Mouse (Mus musculus) G1E (cell line): ENCODE data around the gene Best1. TPM values are rescaled to one million over a fixed set of nuclear protein-coding genes. Genes with fewer than 3 reads are reported as not detected.
A peak's percentile ranks its signal among the peaks of the same experiment; 100 is the strongest.

Experiments used
- ATAC-seq: 2 replicates; pipeline ENCODE4 v1.8.0; 2016; ENCODE audit warnings: mild to moderate bottlenecking; ENCODE audit not compliant: insufficient number of reproducible peaks, poor library complexity, low FRiP score, severe bottlenecking; ENCODE audit errors: extremely low read depth
- DNase-seq: peaks from one replicate; pipeline ENCODE4 v3.0.0; 2012; ENCODE audit warnings: low spot score
- H3K27me3 ChIP-seq: 2 replicates; pipeline ENCODE4 v1.6.1; 2012; ENCODE audit warnings: mild to moderate bottlenecking, low read length, inconsistent platforms; ENCODE audit not compliant: insufficient read depth
- H3K36me3 ChIP-seq: replicated peaks from 2 replicates; pipeline ENCODE3; 2012; ENCODE audit warnings: mild to moderate bottlenecking, inconsistent platforms
- H3K4me1 ChIP-seq: 2 replicates; pipeline ENCODE4 v1.6.1; 2012; ENCODE audit warnings: low read depth, low read length, inconsistent platforms, mixed read lengths; ENCODE audit not compliant: insufficient read depth
- H3K4me3 ChIP-seq: 2 replicates; pipeline ENCODE4 v1.5.1; 2012; ENCODE audit warnings: low read depth, mild to moderate bottlenecking, inconsistent platforms, low read length, moderate library complexity, mixed read lengths
- H3K9me3 ChIP-seq: replicated peaks from 2 replicates; pipeline ENCODE4 v1.6.1; 2012; ENCODE audit warnings: inconsistent platforms
- CTCF ChIP-seq: IDR thresholded peaks from 2 replicates; pipeline ENCODE4 v1.5.1; 2012; ENCODE audit warnings: low read depth, low read length, inconsistent platforms, mixed read lengths
- GATA1 ChIP-seq: IDR thresholded peaks from 2 replicates; pipeline ENCODE4 v1.6.1; 2012; ENCODE audit warnings: borderline replicate concordance, low read length, inconsistent platforms, mixed read lengths
- GATA2 ChIP-seq: IDR thresholded peaks from 2 replicates; pipeline ENCODE4 v1.6.1; 2012; ENCODE audit warnings: low read depth, low read length, inconsistent platforms, borderline replicate concordance
- POLR2AphosphoS5 ChIP-seq: IDR thresholded peaks from 2 replicates; pipeline ENCODE4 v1.6.1; 2012; ENCODE audit warnings: low read depth, low read length, inconsistent platforms; ENCODE audit not compliant: insufficient replicate concordance
- TAL1 ChIP-seq: conservative IDR thresholded peaks from 2 replicates; pipeline ENCODE4 v1.6.1; 2012; ENCODE audit warnings: low read depth, low read length, inconsistent platforms, mixed read lengths
- polyA plus RNA-seq: library from polyadenylated mRNA; stranded (reverse); fragments of >175 nt; gene quantifications from 2 replicates; pipeline ENCODE4 v1.2.3, GENCODE M21; 2012
- total RNA-seq, 2 experiments: library from RNA; stranded (forward) in 1 of 2; stranded (reverse) in 1 of 2; fragments of 200-1000 nt in 1 of 2; fragments of >200 nt in 1 of 2; fragmentation: Nextera tagmentation in 1 of 2; gene quantifications; 2 replicates each; pipeline ENCODE4 v1.2.3; 2014 to 2017

The Best1 gene
- total and polyA plus RNA-seq, 3 experiments, result 0.03 to 0.22 TPM; not detected in 1

- Histone ChIP-seq H3K4me3 (peak overlapping the region; percentile 65; the same call in 1 of the 2 replicates), H3K4me1 (peaks cover 64% of the 10 kb centered on the region), H3K36me3 (no peaks in the 10 kb centered on the region), H3K9me3 (peaks cover 12% of the 10 kb centered on the region), H3K27me3 (no peaks in the 10 kb centered on the region)
- TF ChIP-seq TAL1 (no peak), GATA2 (no peak), POLR2AphosphoS5 (no peak), CTCF (no peak), GATA1 (no peak)
- DNase-seq (peak; percentile 42), ATAC-seq (peak; percentile 54)
Observed at GRCm38 (mm10) chr19:9954055-9954810, 47.2 kb downstream of the Best1 start.

GRCm38 (mm10) chr19:9952912-9953311 lies 48.5 kb downstream of the Best1 start:
- TF ChIP-seq GATA2 (no peak), POLR2AphosphoS5 (no peak), GATA1 (no peak), TAL1 (no peak), CTCF (no peak)
- no peak for ATAC-seq
- no peak overlapping the region for H3K4me3 ChIP-seq
- peaks cover 12% of the 10 kb centered on the region for H3K9me3 ChIP-seq
- H3K27me3 ChIP-seq, result no peaks in the 10 kb centered on the region
- H3K36me3 ChIP-seq, result no peaks in the 10 kb centered on the region
- H3K4me1 ChIP-seq, result peaks cover 53% of the 10 kb centered on the region
- DNase-seq, result no peak

GRCm38 (mm10) chr19:9952390-9952789 lies 49.0 kb downstream of the Best1 start:
- no peaks in the 10 kb centered on the region for H3K36me3 ChIP-seq
- H3K27me3 ChIP-seq, result no peaks in the 10 kb centered on the region
- peaks cover 12% of the 10 kb centered on the region for H3K9me3 ChIP-seq
- no peak overlapping the region for H3K4me3 ChIP-seq
- ATAC-seq, result no peak
- no peak for DNase-seq
- TF ChIP-seq POLR2AphosphoS5, result no peak
- TF ChIP-seq CTCF, result no peak
- TF ChIP-seq GATA2, result no peak
- no peak for TF ChIP-seq TAL1
- TF ChIP-seq GATA1, result no peak
- peaks cover 48% of the 10 kb centered on the region for H3K4me1 ChIP-seq

- ATAC-seq (no peak), DNase-seq (no peak)
- H3K36me3 ChIP-seq, result no peaks in the 10 kb centered on the region
- no peak overlapping the region for H3K4me3 ChIP-seq
- no peaks in the 10 kb centered on the region for H3K27me3 ChIP-seq
- TF ChIP-seq CTCF, result no peak
- no peak for TF ChIP-seq TAL1
- TF ChIP-seq GATA2, result no peak
- no peak for TF ChIP-seq GATA1
- no peak for TF ChIP-seq POLR2AphosphoS5
- H3K4me1 ChIP-seq, result peaks cover 36% of the 10 kb centered on the region
- peaks cover 6% of the 10 kb centered on the region; the same call in 1 of the 2 replicates for H3K9me3 ChIP-seq
Observed at GRCm38 (mm10) chr19:9946986-9947385, 54.4 kb downstream of the Best1 start.

- DNase-seq (no peak), ATAC-seq (no peak)
- Histone ChIP-seq H3K27me3 (no peaks in the 10 kb centered on the region), H3K4me3 (no peak overlapping the region), H3K36me3 (no peaks in the 10 kb centered on the region), H3K9me3 (0 out of 2 replicates have a peak, but pooled peaks cover 3% of the 10 kb centered on the region), H3K4me1 (peaks cover 46% of the 10 kb centered on the region)
- TF ChIP-seq POLR2AphosphoS5 (no peak), TAL1 (no peak), GATA2 (no peak), GATA1 (no peak), CTCF (no peak)
Observed at GRCm38 (mm10) chr19:9945800-9946564, 55.5 kb downstream of the Best1 start.

GRCm38 (mm10) chr19:9942539-9943533 lies 58.6 kb downstream of the Best1 start:
- no peaks in the 10 kb centered on the region for H3K36me3 ChIP-seq
- no peaks in the 10 kb centered on the region for H3K9me3 ChIP-seq
- ATAC-seq (no peak), DNase-seq (no peak)
- no peaks in the 10 kb centered on the region for H3K27me3 ChIP-seq
- peak overlapping the region; percentile 54; the same call in 1 of the 2 replicates for H3K4me3 ChIP-seq
- no peak for TF ChIP-seq GATA2
- TF ChIP-seq CTCF, result no peak
- no peak for TF ChIP-seq GATA1
- TF ChIP-seq POLR2AphosphoS5, result no peak
- TF ChIP-seq TAL1, result no peak
- H3K4me1 ChIP-seq, result peaks cover 77% of the 10 kb centered on the region
